Mouse (Mus musculus): ENCODE results near the gene Atg101. TPM values are rescaled to one million over a fixed set of nuclear protein-coding genes. Genes with fewer than 3 reads are reported as not detected.

Atg101 gene
- polyA plus RNA-seq, 1 experiment from 2014 or later: 79.8 TPM

DNA sequence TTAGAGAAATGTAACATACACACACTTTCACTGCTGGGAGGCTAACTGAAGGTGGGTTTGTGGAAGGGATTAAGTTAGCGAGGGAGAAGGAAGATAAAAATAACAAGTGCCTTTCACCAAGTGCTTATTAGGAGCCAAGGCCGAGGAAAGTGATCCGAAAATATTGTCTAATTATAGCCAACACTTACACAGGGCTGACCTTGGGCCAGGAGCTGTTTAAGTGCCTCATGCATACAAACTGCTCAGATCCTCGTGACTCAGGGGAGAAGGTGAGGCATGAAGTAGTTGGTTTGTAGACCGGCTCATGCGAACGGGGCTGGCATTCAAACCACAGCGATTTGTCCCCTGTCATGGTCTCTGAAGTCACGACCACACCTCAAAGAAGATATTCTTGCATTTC lies 42.8 kb upstream of the Atg101 start:
- no peak for ATAC-seq
- no peak overlapping the region for H3K4me3 ChIP-seq (ENCODE audit: low read depth, low read length)
- no peak overlapping the region for H3K27ac ChIP-seq (ENCODE audit: low read length)
- WGBS: 70% methylated on average over 9 of the region's 9 CpGs
- H3K4me2 ChIP-seq (ENCODE audit: low read length): peak overlapping the region; percentile 48
- no peaks in the 10 kb centered on the region for H3K27me3 ChIP-seq (ENCODE audit: control insufficient read depth, insufficient read depth, low read depth, low read length)
- H3K9ac ChIP-seq (ENCODE audit: low read depth, low read length): no peak overlapping the region
- H3K36me3 ChIP-seq (ENCODE audit: control insufficient read depth, insufficient read depth, low read length): no peaks in the 10 kb centered on the region
- H3K9me3 ChIP-seq (replicated peaks; ENCODE audit: control insufficient read depth, low read length, poor library complexity, severe bottlenecking): no peaks in the 10 kb centered on the region
- H3K4me1 ChIP-seq (ENCODE audit: control insufficient read depth, insufficient read depth, low read length): peaks cover 8% of the 10 kb centered on the region; the same call in 1 of the 2 replicates

DNA sequence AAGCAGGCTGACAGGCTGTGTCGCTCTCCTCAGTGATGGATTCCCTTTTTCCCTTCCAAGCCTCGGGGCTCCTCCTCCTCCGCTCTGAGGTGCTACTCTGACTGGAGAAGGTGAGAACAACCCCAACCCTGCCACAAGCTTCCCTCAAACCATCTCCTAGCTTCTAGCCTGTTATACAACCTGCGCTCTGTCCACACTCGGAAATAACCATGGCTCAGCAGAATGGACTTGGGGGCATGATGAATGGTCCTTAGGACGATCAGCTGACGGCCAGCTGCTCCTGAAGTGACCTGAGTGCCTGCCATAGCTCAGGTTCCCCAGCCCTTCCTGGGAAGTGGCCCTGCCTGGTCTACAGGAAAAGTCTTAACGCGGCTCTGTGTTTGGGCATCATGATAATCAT lies 42.2 kb upstream of the Atg101 start:
- no peak overlapping the region for H3K9ac ChIP-seq (ENCODE audit: low read depth, low read length)
- no peak overlapping the region for H3K27ac ChIP-seq (ENCODE audit: low read length)
- peaks cover 10% of the 10 kb centered on the region for H3K4me1 ChIP-seq (ENCODE audit: control insufficient read depth, insufficient read depth, low read length)
- H3K36me3 ChIP-seq (ENCODE audit: control insufficient read depth, insufficient read depth, low read length): no peaks in the 10 kb centered on the region
- H3K4me2 ChIP-seq (ENCODE audit: low read length): no peak overlapping the region
- H3K27me3 ChIP-seq (ENCODE audit: control insufficient read depth, insufficient read depth, low read depth, low read length): no peaks in the 10 kb centered on the region
- H3K9me3 ChIP-seq (replicated peaks; ENCODE audit: control insufficient read depth, low read length, poor library complexity, severe bottlenecking): no peaks in the 10 kb centered on the region
- ATAC-seq: no peak
- 87% methylated on average over 9 of the region's 9 CpGs for WGBS
- H3K4me3 ChIP-seq (ENCODE audit: low read depth, low read length): no peak overlapping the region

DNA sequence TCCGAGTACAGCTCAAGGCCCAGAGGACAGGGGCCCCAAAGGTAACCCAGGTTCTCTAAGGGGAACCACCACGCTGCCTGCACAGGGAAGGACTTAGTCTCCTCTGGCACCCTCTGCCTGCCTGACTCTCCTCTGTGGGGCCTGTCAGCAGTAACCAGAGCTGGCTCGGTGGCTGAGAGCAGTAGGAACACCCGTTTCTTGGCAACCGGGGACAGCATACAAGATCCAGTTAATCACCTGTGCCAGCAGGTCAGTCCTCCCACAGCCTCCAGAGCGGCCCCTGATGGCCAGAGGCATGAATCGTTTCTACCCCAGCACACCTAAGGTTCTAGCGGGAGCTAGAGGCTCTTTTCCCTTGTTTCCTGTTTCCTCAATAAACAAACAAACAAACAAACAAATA lies 41.4 kb upstream of the Atg101 start:
- Histone ChIP-seq H3K4me2 (ENCODE audit: low read length) (no peak overlapping the region), H3K36me3 (ENCODE audit: control insufficient read depth, insufficient read depth, low read length) (no peaks in the 10 kb centered on the region), H3K9me3 (replicated peaks; ENCODE audit: control insufficient read depth, low read length, poor library complexity, severe bottlenecking) (no peaks in the 10 kb centered on the region), H3K4me1 (ENCODE audit: control insufficient read depth, insufficient read depth, low read length) (peaks cover 13% of the 10 kb centered on the region), H3K9ac (ENCODE audit: low read depth, low read length) (no peak overlapping the region), H3K4me3 (ENCODE audit: low read depth, low read length) (no peak overlapping the region), H3K27ac (ENCODE audit: low read length) (no peak overlapping the region), H3K27me3 (ENCODE audit: control insufficient read depth, insufficient read depth, low read depth, low read length) (no peaks in the 10 kb centered on the region)
- WGBS: 25% methylated on average over 8 of the region's 8 CpGs
- no peak for ATAC-seq

DNA sequence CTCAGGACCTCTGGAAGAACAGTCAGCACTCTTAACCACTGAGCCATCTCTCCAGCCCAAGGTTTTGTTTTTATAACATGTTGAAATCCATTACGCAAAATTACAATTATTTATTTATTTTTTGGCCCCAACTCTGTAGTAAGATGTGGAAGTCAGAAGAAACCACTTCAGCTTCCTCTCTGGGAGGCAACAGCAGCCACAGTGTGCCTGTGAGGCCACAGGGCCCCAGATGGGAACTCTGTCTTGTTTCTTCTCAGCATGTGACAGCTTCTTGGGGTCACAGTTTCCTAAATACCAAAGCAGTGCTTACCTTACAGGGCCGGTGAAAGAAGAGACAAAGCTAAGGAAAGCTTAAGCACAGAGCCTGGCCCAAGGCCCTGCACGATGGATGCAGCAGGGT lies 40.1 kb upstream of the Atg101 start:
- H3K9me3 ChIP-seq (replicated peaks; ENCODE audit: control insufficient read depth, low read length, poor library complexity, severe bottlenecking): no peaks in the 10 kb centered on the region
- peaks cover 13% of the 10 kb centered on the region for H3K4me1 ChIP-seq (ENCODE audit: control insufficient read depth, insufficient read depth, low read length)
- no peaks in the 10 kb centered on the region for H3K27me3 ChIP-seq (ENCODE audit: control insufficient read depth, insufficient read depth, low read depth, low read length)
- H3K4me3 ChIP-seq (ENCODE audit: low read depth, low read length): no peak overlapping the region
- ATAC-seq: no peak
- H3K9ac ChIP-seq (ENCODE audit: low read depth, low read length): no peak overlapping the region
- no peak overlapping the region for H3K27ac ChIP-seq (ENCODE audit: low read length)
- H3K4me2 ChIP-seq (ENCODE audit: low read length): no peak overlapping the region
- no peaks in the 10 kb centered on the region for H3K36me3 ChIP-seq (ENCODE audit: control insufficient read depth, insufficient read depth, low read length)
- 68% methylated on average over 3 of the region's 3 CpGs for WGBS

DNA sequence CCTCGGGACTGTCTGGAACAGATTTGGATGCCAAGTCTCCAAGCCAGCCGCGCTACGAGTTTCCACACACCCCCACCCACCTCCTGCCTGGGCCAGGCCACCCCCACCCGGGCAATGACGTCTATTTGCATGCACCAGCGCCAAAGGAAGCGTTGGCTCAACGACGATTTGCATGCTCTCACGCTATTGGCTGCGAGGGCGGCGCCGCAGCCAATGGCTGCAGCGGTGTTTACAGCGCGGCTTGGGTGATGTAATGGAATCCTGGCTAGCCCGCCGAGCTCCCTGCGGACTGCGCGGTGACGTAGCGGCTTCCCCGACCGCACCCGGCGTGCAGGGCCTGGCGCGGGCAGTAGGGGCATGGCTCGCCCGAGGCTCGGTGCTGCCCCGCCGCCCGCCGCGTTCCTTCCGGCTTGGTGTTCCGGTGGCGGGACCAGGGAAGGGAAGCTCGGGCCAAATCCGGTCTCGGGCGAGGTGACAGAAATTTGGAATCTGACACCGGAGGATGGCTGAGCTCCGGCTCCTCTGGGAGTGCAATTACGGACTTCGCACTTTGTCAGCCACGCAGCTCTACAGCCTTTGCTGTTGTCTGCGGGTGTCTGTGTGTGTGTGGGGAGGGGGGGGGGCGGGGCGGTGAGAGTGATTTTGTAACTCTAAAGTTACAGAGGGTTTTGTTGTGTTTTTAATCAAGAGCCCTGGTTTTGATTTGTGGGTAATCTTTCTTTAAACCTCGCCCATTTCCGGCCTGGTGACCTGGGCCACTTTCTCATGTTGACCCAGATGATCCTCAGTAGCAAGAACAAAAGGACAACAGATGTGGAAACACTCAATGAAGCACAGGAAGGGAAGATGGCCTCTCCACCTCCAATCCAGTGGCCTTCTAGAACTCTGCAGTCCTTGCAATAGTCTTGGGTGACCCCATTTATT lies 37.6 kb upstream of the Atg101 start:
- Histone ChIP-seq H3K4me1 (ENCODE audit: control insufficient read depth, insufficient read depth, low read length) (peaks cover 8% of the 10 kb centered on the region), H3K4me2 (ENCODE audit: low read length) (peak overlapping the region; percentile 82), H3K36me3 (ENCODE audit: control insufficient read depth, insufficient read depth, low read length) (no peaks in the 10 kb centered on the region), H3K9me3 (replicated peaks; ENCODE audit: control insufficient read depth, low read length, poor library complexity, severe bottlenecking) (no peaks in the 10 kb centered on the region), H3K9ac (ENCODE audit: low read depth, low read length) (peak overlapping the region; percentile 75), H3K27ac (ENCODE audit: low read length) (peak overlapping the region; percentile 83), H3K27me3 (ENCODE audit: control insufficient read depth, insufficient read depth, low read depth, low read length) (no peaks in the 10 kb centered on the region), H3K4me3 (ENCODE audit: low read depth, low read length) (peak overlapping the region; percentile 60)
- 2% methylated on average over 53 of the region's 56 CpGs for WGBS
- peak; percentile 98 for ATAC-seq

DNA sequence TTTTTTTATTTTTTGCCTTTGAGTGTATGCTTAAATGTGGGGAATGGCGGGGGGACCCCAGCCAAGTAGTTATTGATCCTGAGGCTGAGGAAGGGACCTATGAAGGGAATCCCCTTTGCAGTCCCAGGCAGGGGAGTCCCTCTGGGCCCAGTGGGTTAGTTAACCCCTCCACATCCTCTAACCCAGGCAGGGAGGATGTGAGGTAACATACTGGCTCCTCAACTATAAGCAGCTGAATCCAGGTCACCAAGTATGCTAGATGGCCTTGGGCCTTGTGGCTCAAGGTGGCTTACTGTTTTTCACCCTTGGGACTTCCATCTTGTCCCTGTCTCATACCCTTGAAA lies 36.9 kb upstream of the Atg101 start:
- Histone ChIP-seq H3K4me1 (ENCODE audit: control insufficient read depth, insufficient read depth, low read length) (peaks cover 8% of the 10 kb centered on the region), H3K9me3 (replicated peaks; ENCODE audit: control insufficient read depth, low read length, poor library complexity, severe bottlenecking) (no peaks in the 10 kb centered on the region), H3K36me3 (ENCODE audit: control insufficient read depth, insufficient read depth, low read length) (no peaks in the 10 kb centered on the region), H3K9ac (ENCODE audit: low read depth, low read length) (peak overlapping the region; percentile 75; the same call in 1 of the 2 replicates), H3K27me3 (ENCODE audit: control insufficient read depth, insufficient read depth, low read depth, low read length) (no peaks in the 10 kb centered on the region), H3K4me3 (ENCODE audit: low read depth, low read length) (peak overlapping the region; percentile 60; the same call in 1 of the 2 replicates), H3K4me2 (ENCODE audit: low read length) (peak overlapping the region; percentile 82), H3K27ac (ENCODE audit: low read length) (no peak overlapping the region)
- no peak for ATAC-seq
- 95% methylated on average over 1 of the region's 1 CpGs for WGBS

DNA sequence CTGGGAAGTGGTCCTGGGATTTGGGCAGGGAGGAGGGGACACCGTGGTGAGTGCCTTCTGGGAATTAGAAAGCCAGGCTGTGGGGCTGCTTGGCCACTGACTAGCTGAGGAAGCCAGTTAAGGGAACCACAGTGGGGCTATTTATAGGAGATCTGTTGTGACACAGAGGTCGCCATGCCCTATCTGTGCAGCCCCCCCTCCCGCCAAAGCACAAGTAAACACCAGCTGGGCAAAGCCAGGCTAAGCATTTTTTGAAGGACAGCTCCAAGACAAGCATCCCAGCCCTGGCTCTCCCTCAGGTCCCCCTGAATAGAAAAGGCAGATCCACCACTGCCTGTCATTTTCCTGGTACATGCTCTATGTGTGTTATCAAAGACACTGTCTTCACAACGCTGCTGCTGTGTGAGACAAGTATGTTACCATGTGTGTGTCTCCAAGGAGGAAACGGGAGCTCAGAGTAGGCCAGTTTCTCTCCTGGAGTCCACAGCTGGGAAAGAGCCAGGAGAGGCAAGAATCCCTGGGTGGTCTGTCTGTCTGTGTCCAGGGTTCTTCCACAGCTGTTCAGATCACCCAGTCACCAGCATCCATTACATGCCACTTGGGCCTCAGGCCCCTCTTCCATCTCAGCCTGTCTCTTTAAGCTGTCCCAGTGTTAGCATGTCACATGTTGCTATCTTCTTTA lies 35.9 kb upstream of the Atg101 start:
- H3K4me2 ChIP-seq (ENCODE audit: low read length): no peak overlapping the region
- H3K9ac ChIP-seq (ENCODE audit: low read depth, low read length): no peak overlapping the region
- H3K9me3 ChIP-seq (replicated peaks; ENCODE audit: control insufficient read depth, low read length, poor library complexity, severe bottlenecking): no peaks in the 10 kb centered on the region
- no peak overlapping the region for H3K4me3 ChIP-seq (ENCODE audit: low read depth, low read length)
- WGBS: 74% methylated on average over 5 of the region's 5 CpGs
- no peak overlapping the region for H3K27ac ChIP-seq (ENCODE audit: low read length)
- no peak for ATAC-seq
- H3K27me3 ChIP-seq (ENCODE audit: control insufficient read depth, insufficient read depth, low read depth, low read length): no peaks in the 10 kb centered on the region
- H3K4me1 ChIP-seq (ENCODE audit: control insufficient read depth, insufficient read depth, low read length): peaks cover 8% of the 10 kb centered on the region
- H3K36me3 ChIP-seq (ENCODE audit: control insufficient read depth, insufficient read depth, low read length): no peaks in the 10 kb centered on the region

DNA sequence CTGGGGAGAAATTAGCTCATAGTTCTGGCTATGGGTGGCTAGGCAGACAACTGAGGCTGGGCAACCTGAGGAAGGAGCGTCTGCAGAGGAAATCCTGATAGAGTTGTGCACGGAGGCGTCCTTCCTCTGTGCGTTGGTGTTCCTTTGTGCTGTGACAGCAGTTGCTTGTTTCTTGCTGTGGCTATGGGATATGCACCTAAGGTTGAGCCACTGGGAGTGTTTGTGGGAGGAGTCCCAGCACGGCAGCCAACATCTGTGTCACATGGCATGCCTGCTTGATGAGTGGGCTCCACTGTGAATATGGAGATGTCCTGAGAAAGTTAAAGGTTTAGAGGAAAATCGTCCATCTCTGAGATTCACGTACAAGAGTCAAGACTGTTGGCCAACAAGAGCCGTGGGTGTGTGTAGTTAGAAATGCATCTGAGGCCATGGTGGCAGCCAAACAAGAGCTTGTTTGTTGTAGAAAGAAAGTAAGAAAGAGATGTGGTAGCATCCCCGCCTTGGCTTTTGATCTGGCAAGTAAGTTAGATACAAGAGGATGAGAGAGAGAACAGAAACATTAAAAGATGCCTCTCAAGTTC lies 33.8 kb upstream of the Atg101 start:
- ATAC-seq: no peak
- H3K36me3 ChIP-seq (ENCODE audit: control insufficient read depth, insufficient read depth, low read length): no peaks in the 10 kb centered on the region
- 79% methylated on average over 9 of the region's 9 CpGs for WGBS
- H3K9me3 ChIP-seq (replicated peaks; ENCODE audit: control insufficient read depth, low read length, poor library complexity, severe bottlenecking): no peaks in the 10 kb centered on the region
- peaks cover 11% of the 10 kb centered on the region for H3K4me1 ChIP-seq (ENCODE audit: control insufficient read depth, insufficient read depth, low read length)
- H3K4me2 ChIP-seq (ENCODE audit: low read length): no peak overlapping the region
- H3K4me3 ChIP-seq (ENCODE audit: low read depth, low read length): no peak overlapping the region
- no peaks in the 10 kb centered on the region for H3K27me3 ChIP-seq (ENCODE audit: control insufficient read depth, insufficient read depth, low read depth, low read length)
- H3K27ac ChIP-seq (ENCODE audit: low read length): no peak overlapping the region
- no peak overlapping the region for H3K9ac ChIP-seq (ENCODE audit: low read depth, low read length)

DNA sequence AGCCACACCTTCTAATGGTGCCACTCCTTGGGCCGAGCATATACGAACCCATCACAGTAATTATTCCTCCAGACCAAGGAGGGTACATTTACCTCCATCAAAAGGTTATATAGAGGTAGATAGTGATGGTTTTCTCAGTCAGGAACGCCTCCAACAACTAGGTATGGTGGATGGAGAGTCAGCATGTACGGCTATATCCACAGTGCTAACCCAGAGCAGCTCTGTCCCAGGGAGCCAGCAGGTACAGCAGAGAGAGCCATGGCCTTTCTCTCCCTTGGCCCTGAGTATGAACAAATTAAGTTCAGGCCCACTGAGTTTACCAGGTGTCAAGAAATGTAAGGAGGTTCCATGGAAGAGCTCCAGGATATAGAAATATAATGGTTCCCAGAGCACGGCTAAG lies 32.1 kb upstream of the Atg101 start:
- Histone ChIP-seq H3K9ac (ENCODE audit: low read depth, low read length) (no peak overlapping the region), H3K36me3 (ENCODE audit: control insufficient read depth, insufficient read depth, low read length) (no peaks in the 10 kb centered on the region), H3K27me3 (ENCODE audit: control insufficient read depth, insufficient read depth, low read depth, low read length) (no peaks in the 10 kb centered on the region), H3K4me1 (ENCODE audit: control insufficient read depth, insufficient read depth, low read length) (peaks cover 5% of the 10 kb centered on the region), H3K4me2 (ENCODE audit: low read length) (no peak overlapping the region), H3K9me3 (replicated peaks; ENCODE audit: control insufficient read depth, low read length, poor library complexity, severe bottlenecking) (no peaks in the 10 kb centered on the region), H3K4me3 (ENCODE audit: low read depth, low read length) (no peak overlapping the region), H3K27ac (ENCODE audit: low read length) (no peak overlapping the region)
- no peak for ATAC-seq
- 86% methylated on average over 5 of the region's 5 CpGs for WGBS

All from midbrain, embryonic 16.5 days (tissue).